Mouse (Mus musculus) olfactory bulb, adult 2 months (tissue): ENCODE results near the gene Slc25a41.

Experiments used
- CTCF ChIP-seq: fragments of 200-500 bp; IDR thresholded peaks from 2 replicates; pipeline ENCODE4 v1.5.1; 2012; ENCODE audit warnings: low read depth, mild to moderate bottlenecking, low read length, moderate library complexity; ENCODE audit not compliant: insufficient read depth
- POLR2A ChIP-seq: fragments of 200-500 bp; IDR thresholded peaks from 2 replicates; pipeline ENCODE4 v1.6.1; 2012; ENCODE audit warnings: mild to moderate bottlenecking, low read depth, low read length, moderate library complexity; ENCODE audit not compliant: insufficient read depth

DNA sequence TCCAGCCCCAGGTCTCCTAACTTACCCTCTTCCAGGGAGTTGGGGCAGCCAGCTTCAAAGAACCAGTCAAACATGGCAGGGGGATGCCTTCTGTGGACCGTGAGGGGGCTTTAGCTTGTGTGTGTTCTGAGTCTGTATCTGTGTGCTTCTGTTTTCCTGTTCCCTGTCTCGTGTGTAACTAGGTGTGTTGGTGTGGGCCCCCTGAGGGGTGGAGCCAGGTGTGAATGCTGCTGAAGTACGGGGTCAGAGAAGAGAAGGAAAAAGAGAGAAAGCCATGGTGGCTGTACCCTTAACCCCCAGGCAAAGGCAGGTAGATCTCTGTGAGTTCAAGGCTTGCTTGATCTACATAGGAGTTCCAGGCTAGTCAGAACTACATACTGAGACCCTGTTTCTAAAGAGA lies 35.5 kb upstream of the Slc25a41 start:
- TF ChIP-seq CTCF: no peak
- no peak for TF ChIP-seq POLR2A
